Mouse (Mus musculus): ENCODE data around the gene Ciz1. TPM values are rescaled to one million over a fixed set of nuclear protein-coding genes. Genes with fewer than 3 reads are reported as not detected.
A peak's percentile ranks its signal among the peaks of the same experiment; 100 is the strongest.

Gene Ciz1
- total RNA-seq (2015): 59.9 and 69.0 TPM in 2 replicates
- total RNA-seq (2017): 46.6 and 55.3 TPM in 2 replicates

DNA sequence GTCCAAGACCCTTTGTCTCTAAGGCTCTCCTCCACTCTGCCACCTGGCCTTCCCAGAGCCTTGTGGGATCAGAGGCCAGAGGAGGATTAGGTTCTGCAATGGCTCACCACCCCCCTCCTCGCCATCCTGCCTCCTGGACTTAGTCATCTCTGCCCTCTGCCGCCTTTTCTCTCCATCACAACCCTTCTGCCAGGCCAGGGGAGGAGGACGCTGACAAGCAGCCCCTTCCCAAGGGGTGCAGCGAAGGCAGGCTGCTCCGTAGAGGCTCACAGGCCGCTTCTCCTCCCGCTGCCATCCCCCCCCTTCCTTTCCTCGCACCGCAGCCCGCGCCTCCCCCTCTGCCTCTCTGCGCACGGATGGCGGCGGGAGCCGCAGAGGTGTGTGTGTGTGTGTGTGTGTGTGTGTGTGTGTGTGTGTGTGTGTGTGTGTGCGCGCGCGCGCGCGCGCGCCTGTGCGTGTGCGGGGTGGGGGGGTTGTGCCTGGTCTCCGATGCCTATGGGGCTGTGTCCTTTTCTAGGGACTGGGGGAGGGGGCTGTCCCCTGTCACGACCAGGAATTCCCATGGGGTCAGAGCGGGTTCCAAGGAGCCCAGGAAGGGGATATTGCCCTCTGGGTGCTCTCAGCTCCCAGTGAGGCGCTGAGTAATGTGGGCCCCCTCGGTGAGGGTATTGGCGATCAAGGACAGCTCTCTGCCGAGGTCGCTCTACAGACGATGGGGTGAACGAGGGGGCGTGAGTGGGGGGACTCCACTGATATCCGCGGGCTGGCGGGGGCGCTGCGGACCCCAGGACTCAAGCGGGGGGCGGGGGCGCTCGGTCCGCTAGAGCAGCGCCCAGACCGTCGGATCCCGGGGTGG, at the start of gene Ciz1:
Gene Ciz1 (plus strand): TSS at position 177 of the 856 bp plus-strand sequence.
- ATAC-seq (replicated peaks; ENCODE audit: poor library complexity): no peak

DNA sequence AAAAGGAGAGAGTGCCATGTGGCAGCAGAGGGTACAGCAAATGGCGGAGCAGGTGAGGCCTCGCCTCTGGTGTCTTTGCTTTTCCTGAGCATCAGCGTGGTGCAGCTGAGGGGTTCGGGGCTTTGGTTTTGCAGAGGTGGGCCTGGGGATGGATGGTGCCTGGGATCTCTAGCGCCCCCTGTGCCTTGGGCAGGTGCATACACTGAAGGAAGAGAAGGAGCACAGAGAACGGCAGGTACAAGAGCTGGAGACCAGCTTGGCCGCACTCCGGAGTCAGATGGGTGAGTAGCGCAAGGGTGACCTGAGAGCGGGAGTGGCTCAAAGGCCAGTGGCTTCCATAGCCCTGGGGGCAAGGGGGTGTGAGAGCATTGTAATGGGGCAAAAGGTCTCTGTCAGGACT, 49.2 kb upstream of the Ciz1 start:
- ATAC-seq (replicated peaks; ENCODE audit: poor library complexity): no peak

DNA sequence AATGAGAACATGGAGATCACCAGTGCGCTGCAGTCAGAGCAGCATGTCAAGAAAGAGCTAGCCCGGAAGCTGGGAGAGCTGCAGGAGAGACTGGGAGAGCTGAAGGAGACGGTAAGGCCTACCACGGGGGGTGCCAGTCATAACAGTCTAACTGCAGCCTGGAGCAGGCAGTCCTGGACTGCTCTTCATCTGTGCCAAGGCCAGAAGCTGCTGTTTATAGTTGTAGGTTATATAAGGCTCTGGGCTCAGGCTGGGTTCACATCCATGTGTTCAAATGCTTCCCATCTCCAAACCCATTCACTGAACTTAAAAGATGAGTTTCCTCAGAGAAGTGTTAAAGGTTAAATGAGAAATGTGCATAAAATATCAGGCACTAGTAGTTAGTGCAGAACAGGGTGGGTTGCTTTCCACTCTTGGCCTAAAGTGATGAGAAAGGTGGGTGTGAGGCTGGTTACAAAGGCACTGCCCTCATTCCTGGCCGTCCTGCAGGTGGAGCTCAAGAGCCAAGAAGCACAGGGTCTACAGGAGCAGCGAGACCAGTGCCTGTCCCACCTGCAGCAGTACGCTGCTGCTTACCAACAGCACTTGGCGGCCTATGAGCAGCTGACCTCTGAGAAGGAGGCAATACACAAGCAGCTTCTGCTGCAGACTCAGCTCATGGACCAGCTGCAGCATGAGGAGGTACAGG, 47.8 kb upstream of the Ciz1 start:
- ATAC-seq (replicated peaks; ENCODE audit: poor library complexity): peak; percentile 78

- no peak for ATAC-seq (replicated peaks; ENCODE audit: poor library complexity)
These were observed 46.5 kb upstream of the Ciz1 start for GRCm38 (mm10) chr2:32305668-32306067.

DNA sequence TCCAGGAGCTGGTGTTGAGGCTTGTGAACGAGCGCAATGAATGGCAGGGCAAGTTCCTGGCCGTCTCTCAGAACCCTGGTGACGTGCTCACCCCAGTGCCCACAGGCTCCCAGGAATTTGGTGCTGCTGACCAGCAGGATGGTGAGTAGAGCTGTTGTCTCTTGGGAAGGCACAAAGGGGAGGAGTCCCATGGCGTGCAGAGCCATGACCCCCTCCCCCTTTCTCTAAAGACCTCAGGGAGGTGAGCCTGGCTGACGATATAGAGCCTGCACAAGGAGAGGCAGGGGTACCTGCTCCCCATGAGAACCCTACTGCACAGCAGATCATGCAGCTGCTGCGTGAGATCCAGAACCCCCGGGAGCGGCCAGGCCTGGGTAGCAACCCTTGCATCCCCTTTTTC, 46.0 kb upstream of the Ciz1 start:
- ATAC-seq (replicated peaks; ENCODE audit: poor library complexity): no peak

DNA sequence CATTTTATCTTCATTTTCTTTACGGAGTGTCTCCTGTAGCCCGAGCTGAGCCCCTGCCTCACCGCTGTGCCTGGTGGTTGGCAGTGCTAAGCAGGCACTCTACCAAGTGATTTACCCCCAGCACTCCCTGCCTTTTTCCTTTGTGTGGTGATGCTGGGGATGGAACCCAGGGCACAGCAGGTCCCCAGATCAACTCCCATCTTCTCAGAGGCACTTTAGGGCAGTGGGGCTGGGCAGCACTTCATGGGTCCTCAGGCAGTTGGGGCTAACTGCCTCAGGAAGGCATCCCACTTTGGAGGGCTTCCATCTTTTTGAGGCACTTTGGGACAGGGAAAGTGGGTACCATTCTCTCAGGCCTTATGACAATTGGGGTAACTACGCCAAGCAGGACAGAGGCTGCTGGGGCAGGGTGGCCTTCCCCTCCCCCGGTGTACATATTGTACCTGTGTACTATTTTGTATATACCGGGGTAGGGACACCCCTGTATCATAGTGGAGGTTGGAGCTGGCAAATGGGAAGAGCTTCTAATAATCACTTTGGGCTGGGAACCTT, 44.8 kb upstream of the Ciz1 start:
- ATAC-seq (replicated peaks; ENCODE audit: poor library complexity): no peak

GRCm38 (mm10) chr2:32307941-32308760, 44.0 kb upstream of the Ciz1 start:
- ATAC-seq (replicated peaks; ENCODE audit: poor library complexity): 0 out of 2 replicates have a peak, but pooled peaks have one; percentile 24

DNA sequence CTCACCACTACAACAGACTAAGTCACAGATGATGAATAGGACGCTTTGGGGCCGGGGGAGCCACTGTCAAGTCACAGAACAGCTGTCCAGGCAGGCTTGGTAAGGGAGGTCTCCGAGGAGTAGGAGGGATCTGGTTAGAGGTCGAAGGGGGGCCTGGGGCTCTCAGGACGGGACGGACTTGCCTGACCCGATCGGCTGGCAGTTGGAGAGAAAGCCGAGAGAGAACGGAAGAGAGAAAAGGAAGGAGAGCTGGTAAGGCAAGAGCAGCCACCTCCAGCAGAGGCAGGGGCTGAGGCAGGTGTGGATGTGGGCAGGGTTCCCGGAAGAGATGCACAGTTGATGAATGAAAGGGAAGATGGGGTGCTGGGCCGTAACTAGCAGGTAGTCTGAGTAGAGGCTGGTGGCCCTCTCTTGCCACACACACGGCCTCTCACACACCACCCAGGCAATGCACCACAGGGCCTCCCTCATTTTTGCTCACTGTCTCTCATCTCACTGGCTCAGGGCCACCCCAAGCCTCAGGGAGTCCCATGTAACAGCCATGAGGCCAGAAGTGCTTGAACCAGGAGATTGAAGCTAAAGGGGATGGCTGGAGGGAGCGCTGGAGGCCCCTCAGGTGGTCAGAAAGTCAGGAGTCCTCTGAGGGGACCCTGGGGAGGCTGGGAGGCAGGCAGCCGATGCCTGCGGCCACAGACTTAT, 43.1 kb upstream of the Ciz1 start:
- ATAC-seq (replicated peaks; ENCODE audit: poor library complexity): no peak

DNA sequence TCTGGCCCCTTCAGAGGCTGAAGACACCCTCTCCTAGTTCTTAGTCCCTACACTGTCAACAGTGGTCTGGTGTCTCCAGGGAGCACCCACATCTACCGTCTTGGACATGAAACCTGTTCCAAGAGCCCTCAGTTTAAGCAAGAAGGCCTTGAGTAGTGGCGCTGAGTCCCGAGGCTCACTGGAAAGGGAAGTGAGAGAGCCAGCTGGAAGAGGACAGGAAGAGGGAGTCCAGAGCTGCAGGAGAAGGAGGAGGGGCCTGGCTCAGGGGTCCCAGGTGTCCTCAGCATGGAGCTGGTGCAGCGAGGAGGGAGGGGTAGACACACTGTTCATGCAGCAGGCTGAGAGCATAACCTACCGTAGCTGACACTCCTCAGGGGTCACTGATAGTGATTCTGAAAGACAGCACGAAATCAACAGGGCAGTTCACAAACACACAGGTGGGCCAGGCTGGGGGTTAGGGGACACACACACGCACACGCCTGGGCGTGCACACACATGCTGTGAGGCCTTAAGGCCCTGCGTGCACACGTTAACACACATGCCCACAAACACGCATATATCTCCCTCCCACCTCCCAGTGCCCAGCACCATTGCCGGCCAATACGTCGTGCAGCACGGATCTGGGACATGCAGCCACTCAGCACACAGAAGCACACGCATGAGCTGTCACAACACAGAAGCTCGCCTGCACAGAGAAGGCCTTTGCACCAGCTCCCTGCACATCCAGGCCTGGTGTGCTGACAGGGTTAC, 41.9 kb upstream of the Ciz1 start:
- ATAC-seq (replicated peaks; ENCODE audit: poor library complexity): no peak

GRCm38 (mm10) chr2:32311443-32312317, 40.4 kb upstream of the Ciz1 start:
- ATAC-seq (replicated peaks; ENCODE audit: poor library complexity): no peak

DNA sequence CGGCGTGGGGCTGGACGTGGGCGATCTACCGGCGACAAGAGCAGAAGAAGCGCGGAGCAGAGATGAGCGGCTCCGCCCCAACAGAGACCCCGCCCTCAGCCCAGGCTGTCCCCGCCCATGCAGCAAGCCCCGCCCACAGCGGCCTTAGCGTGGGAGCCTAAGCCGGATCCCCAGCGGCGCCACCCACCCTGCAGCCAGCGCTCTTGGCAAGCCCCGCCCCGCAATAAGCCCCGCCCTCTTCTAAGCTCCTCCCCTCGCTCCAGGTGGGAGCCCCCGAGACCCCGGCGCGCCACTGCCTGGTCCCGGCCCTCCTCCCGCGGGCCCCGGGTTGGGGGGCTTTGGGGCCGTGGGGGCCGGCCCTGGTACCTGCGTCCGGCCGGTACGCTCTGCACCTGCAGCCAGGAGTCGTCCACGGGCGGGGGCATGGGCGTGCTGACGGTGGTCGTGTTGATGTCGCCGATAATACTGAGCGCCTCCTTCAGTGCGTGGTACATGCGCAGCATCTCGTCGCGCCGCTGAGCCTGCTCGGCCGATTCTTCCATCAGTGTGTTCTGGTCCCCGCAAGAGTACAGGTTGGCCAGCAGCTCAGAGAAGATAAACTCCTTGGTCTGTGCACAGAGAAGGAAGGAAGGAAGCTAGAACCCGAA, 39.7 kb upstream of the Ciz1 start:
- ATAC-seq (replicated peaks; ENCODE audit: poor library complexity): peak; percentile 96

GRCm38 (mm10) chr2:32314831-32315230, 37.3 kb upstream of the Ciz1 start:
- no peak for ATAC-seq (replicated peaks; ENCODE audit: poor library complexity)

GRCm38 (mm10) chr2:32315751-32316150, 36.4 kb upstream of the Ciz1 start:
- ATAC-seq (replicated peaks; ENCODE audit: poor library complexity): no peak

- no peak for ATAC-seq (replicated peaks; ENCODE audit: poor library complexity)
These were observed 35.1 kb upstream of the Ciz1 start for GRCm38 (mm10) chr2:32316887-32317656.

- ATAC-seq (replicated peaks; ENCODE audit: poor library complexity): peak; percentile 68
These were observed 34.2 kb upstream of the Ciz1 start for GRCm38 (mm10) chr2:32317791-32318417.

DNA sequence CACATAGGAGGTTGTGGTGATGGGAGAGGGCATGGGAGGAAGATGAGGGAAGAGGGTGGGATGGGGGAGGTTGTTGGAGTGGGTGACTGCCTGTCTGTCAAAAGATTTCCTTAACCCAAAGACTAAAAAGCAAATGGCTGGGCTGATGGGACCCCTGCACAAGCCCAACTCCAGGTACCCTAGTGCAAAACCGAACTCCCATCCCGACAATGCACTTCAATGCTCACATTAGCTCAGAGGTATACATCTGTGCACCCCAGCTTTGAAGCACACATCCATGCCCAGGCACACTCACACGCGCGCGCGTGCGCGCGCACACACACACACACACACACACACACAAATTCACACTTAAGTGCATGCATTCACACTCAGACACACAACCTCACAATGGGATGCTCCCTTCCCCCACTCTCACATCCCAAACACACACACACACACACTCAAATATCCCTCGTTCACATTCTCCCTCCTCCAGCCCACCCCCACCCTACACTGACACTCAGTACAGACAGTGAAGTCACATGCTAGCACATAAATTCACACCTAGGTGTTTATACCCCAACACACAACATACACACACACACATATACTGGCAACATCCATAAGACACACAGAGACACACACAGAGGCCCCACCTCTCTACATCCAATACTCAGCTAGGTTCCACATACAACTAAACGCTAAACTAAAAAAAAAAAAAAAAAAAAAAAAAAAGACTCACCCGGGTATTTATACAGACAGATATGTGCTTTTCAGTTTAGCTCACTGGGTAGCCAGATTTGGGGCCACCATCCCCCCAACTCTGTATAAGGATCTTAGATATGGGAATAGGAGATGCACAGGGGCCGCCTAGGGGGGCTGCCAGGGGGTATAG, 33.2 kb upstream of the Ciz1 start:
- no peak for ATAC-seq (replicated peaks; ENCODE audit: poor library complexity)
